Mouse (Mus musculus) Patski (cell line): Measurements from ENCODE around the gene Gjb2. TPM values are rescaled to one million over a fixed set of nuclear protein-coding genes. Genes with fewer than 3 reads are reported as not detected.
A peak's percentile ranks its signal among the peaks of the same experiment; 100 is the strongest.
"Not testable (repeated sequence)": the region's sequence is repeated elsewhere in the genome, so short reads cannot be mapped to it uniquely, and the experiment has no call there.

Experiments
- ATAC-seq: fragments of 100-300 bp; one replicate; pipeline ENCODE4 v1.8.0; 2021
- CTCF ChIA-PET: fragments of 350-600 bp; sonication (Branson Sonifier 250); formaldehyde crosslinking; loops from one replicate; lab custom pipeline; 2022; ENCODE audit warnings: inconsistent platforms; lab: Charles Lee
- POLR2A ChIA-PET: fragments of 350-600 bp; sonication (Branson Sonifier 250); formaldehyde crosslinking; loops from one replicate; lab custom pipeline; 2022; ENCODE audit warnings: antibody characterized with exemption, inconsistent platforms; lab: Charles Lee
- DNase-seq: peaks from one replicate; pipeline ENCODE4 v3.0.0-alpha.2; 2011; ENCODE audit warnings: low read depth, low spot score
- H3K27me3 ChIP-seq: fragments of 371-371 bp; one replicate; pipeline ENCODE4 v1.5.1; 2021
- CTCF ChIP-seq: fragments of 100-300 bp; IDR thresholded peaks from one replicate; pipeline ENCODE4 v1.5.1; 2021
- in situ Hi-C: fragments of 300-500 bp; cut with MboI; formaldehyde crosslinking; loops from 3 replicates; pipeline ENCODE4 v1.11.1; 2018; ENCODE audit warnings: low pct_unique_long_range_greater_than_20kb, mixed read lengths
- polyA plus RNA-seq: library from polyadenylated mRNA; unstranded; gene quantifications from one replicate; pipeline ENCODE4 v1.2.3, GENCODE M21; 2021

The Gjb2 gene
- polyA plus RNA-seq, 1 experiment from 2014 or later: 0.10 TPM

DNA sequence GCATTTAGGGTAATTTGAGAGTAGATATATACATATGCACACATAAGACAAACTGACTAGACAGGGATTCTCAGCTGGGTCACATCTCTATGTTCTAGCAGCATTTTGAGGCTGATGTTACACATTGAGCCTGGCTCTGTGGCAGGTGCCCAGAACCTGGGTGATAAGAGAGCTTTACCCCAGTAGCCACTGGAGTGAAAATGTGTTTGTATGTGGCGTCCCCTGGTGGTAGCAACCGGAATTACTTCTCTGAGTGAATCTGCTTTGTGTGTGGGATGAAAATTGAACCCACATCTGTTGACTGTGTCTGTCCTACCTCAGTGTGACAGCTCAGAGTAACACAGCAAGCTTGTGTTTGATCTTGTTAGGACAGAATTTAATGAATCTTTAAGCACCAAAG, 34.6 kb downstream of the Gjb2 start:
- peaks cover 13% of the 10 kb centered on the region for H3K27me3 ChIP-seq
- POLR2A ChIA-PET, CTCF ChIA-PET, DNase-seq, ATAC-seq: not testable (repeated sequence)
- peak; percentile 62 for TF ChIP-seq CTCF
- in situ Hi-C loops: loop anchor here (5.0 to 25.0 kb wide), 2 partner anchors 98 to 683 kb away; no protein-coding TSS in a partner anchor

DNA sequence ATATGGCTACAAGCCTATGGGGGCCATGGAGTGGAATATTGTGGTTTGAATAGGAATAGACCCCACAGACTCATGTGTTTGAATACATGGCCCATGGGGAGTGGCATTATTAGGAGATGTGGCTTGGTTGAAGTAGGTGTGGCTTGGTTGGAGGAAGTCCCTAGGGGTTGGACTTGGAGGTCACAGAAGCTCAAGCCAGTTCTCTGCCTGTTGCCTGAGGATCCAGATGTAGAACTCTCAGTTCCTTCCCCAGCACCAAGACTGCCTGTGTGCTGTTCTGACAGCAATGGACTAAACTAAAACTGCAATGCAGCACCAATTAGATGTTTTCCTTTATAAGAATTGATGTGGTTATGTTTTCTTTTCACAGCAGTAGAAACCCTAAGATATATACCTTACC, 38.4 kb downstream of the Gjb2 start:
- no peak for ATAC-seq
- ChIA-PET CTCF (no interaction called here), POLR2A (no interaction called here)
- peaks cover 20% of the 10 kb centered on the region for H3K27me3 ChIP-seq
- in situ Hi-C loops: loop anchor here (5.0 to 25.0 kb wide), 2 partner anchors 94 to 679 kb away; no protein-coding TSS in a partner anchor
- no peak for DNase-seq
- TF ChIP-seq CTCF: no peak

DNA sequence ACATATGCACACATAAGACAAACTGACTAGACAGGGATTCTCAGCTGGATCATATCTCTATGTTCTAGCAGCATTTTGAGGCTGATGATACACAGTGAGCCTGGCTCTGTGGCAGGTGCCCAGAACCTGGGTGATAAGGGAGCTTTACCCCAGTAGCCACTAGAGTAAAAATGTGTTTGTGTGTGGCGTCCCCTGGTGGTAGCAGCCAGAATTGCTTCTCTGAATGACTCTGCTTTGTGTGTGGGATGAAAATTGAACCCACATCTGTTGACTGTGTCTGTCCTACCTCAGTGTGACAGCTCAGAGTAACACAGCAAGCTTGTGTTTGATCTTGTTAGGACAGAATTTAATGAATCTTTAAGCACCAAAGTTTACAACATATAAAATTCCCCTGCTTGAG, 44.5 kb downstream of the Gjb2 start:
- DNase-seq, POLR2A ChIA-PET, ATAC-seq: not testable (repeated sequence)
- in situ Hi-C loops: loop anchor here (25.0 kb wide), 1 partner anchor 673 kb away; no protein-coding TSS in a partner anchor
- peaks cover 53% of the 10 kb centered on the region for H3K27me3 ChIP-seq
- CTCF ChIA-PET: interaction anchor here (1.0 to 1.1 kb wide), 2 partner anchors 13 to 95 kb away, joined by 3 to 4 read pairs; no protein-coding TSS in a partner anchor
- peak; percentile 74 for TF ChIP-seq CTCF

DNA sequence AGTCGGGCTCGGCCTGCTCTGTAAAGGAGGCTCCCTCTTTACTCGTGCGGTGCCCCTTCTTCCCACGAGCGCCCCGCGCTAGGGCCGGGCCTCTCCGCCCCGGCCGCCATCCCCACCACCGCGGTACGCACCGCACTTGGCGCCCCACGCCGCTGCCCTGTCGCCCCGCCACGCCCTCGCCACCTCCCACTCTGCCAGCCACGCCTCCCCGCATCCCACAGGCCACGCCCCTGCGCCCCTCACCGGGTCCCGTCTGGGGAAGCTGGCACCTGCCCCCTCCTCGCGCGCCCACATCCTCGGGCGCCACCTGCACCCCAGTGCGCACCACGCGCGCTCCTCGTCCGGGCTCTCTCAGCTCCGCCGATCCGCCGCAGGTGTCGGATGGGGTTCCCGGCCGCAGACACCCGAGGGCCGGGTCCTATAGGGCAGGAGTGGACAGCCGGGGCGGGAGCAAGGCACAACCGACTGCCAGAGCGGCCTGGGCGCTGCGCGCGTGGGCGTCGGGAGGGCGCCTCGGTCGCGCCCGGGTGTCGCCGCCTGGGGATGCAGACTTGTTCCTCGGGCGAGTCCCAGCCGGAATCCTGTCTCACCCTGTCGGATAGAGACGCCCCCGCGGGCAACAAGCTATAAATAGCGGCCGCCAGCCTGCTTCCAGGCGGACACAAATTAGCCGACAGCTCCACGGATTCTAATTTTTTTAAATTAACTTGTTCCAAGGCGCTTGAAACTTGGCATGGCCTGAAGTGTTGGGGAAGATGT, 46.8 kb downstream of the Gjb2 start, which contains the start of gene Gja3:
TSS of gene Gja3 (minus strand) at position 538 of the 759 bp plus-strand sequence.
- in situ Hi-C loops: loop anchor here (10.0 to 25.0 kb wide), 2 partner anchors 233 to 670 kb away; no protein-coding TSS in a partner anchor
- TF ChIP-seq CTCF: no peak
- ATAC-seq (peak; percentile 21), DNase-seq (no peak)
- POLR2A ChIA-PET: no interaction called here
- CTCF ChIA-PET: no interaction called here
- H3K27me3 ChIP-seq: peaks cover 43% of the 10 kb centered on the region

DNA sequence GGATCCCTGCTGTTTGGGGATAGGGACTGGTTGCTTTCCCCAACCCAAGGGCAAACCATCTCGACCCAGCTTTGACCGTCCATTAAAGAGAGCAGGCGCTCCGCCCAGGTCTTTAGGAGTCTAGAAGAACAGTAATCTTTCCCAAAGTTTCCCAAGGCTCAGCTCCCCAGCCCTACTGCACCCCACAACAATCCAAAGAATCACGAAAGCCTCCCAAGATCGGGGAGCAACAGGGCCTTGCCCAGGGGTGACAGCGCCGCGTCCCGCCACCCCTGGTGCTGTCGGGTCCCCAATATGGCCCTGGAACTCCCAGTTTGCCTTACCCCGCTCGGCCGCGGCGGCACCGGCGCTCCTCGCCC, 47.3 kb downstream of the Gjb2 start:
- no peak for ATAC-seq
- ChIA-PET CTCF (no interaction called here), POLR2A (no interaction called here)
- no peak for TF ChIP-seq CTCF
- peaks cover 43% of the 10 kb centered on the region for H3K27me3 ChIP-seq
- in situ Hi-C loops: loop anchor here (10.0 to 25.0 kb wide), 2 partner anchors 232 to 670 kb away; no protein-coding TSS in a partner anchor
- no peak for DNase-seq

DNA sequence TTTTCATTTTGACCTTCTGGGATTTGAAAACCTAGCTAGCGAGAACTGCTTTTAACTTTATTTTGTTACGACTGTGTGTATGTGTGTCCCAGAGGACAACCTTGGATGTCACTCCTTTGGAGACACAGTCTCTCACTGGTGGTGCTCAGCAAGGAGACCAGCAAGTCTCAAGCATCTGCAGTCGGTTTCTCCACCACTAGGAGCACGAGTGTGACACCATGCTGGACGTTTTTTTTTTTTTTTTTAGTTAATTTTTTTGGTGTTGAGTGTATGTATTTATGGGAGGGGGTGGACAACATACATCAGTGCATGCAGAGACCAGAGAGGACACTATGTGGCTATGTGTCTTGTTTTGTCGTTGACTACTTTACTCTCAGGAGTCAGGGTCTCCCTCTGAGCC, 51.8 kb downstream of the Gjb2 start:
- H3K27me3 ChIP-seq: peaks cover 35% of the 10 kb centered on the region
- ChIA-PET POLR2A (no interaction called here), CTCF (no interaction called here)
- no peak for TF ChIP-seq CTCF
- no peak for DNase-seq
- ATAC-seq: no peak
- in situ Hi-C loops: loop anchor here (10.0 to 25.0 kb wide), 2 partner anchors 228 to 665 kb away; no protein-coding TSS in a partner anchor

Other genes with a start within 250 kb of the Gjb2 start
- gene Zmym2, start 218.0 kb downstream of the Gjb2 start, polyA plus RNA-seq: 52.7 TPM
- not detected for gene Gja3, start 46.6 kb downstream of the Gjb2 start, polyA plus RNA-seq
- gene Gm4491, start 11.2 kb upstream of the Gjb2 start, polyA plus RNA-seq: not detected
- gene Gjb6, start 28.9 kb upstream of the Gjb2 start, polyA plus RNA-seq: not detected